Mouse (Mus musculus): ENCODE measurements at regions not wholly inside any gene's neighbourhood (a gene's known extent, or its start where the extent isn't known, plus 50 kb on each side); places are given as distances from the start of the nearest gene placed in this dataset.

DNA sequence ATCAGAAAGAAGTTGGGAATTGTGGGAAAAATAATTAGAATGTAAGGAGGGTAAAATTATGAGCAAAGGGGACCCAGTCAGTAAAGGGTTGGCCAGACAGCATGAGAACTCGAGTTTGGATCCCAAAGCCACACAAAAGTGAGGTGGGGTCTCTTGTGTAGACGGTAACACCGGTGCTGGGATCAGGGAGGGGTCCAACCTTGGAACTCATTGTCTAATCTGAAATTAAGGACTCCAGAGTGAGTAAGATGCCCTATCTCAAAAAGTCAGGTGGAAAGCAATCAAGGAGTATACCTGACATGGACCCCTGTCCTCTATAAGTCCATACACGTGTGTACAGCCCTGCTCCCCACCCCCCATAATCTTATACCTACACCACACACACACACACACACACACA is 165.2 kb upstream of the Irf2bp2 start:
- TF ChIP-seq CTCF (conservative IDR thresholded peaks at IDR 0.05; ENCODE audit: insufficient read depth, insufficient read length, low read depth, low read length) (no peak), POLR2A (IDR thresholded peaks at IDR 0.05; ENCODE audit: low read depth, low read length) (no peak)

Measured in kidney, adult 2 months (tissue).